In the genomic region with DNA sequence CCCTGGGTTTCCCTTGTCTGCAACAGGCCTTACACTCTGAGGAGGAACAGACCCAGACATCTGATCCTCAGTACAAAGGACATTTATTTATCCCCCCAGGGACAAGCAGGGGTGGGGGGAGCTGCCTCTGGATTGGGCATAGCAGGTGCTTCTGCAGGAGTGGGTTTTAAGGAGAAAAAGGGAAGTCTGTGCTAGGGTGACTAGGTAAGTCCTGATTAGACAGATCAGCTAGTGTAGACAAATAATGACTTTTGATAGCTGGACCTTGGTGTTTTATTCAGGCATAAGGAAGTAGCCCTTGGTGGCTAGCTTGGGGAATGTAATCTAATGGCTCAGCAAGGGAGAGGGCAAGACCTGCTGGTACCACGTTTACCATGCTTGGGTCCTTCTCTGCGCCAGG, we compare ENCODE assay signal across 24 mouse cellular contexts. TPM values are rescaled to one million over a fixed set of nuclear protein-coding genes. Genes with fewer than 3 reads are reported as not detected.
DNase-seq lines count a peak whose midpoint lies in the region; ATAC-seq and TF ChIP-seq lines count a peak whose summit lies in the region.
"Had no signal": no experiment of that assay in that cellular context is flagged by ENCODE, and none has a peak within 500 bp of the region (broad histone marks: within the 10 kb centered on the region; RNA-seq: fewer than 3 reads in every experiment).

No protein-coding gene starts in this region.

- peaks cover 3% of the 10 kb centered on the region for H3K4me1 ChIP-seq in forebrain, embryonic 11.5 days (replicated peaks; ENCODE audit: control insufficient read depth, insufficient read depth, low read length)
- H3K4me1 ChIP-seq in forebrain, embryonic 14.5 days (ENCODE audit: control insufficient read depth, insufficient read depth, low read length), result peaks cover 8% of the 10 kb centered on the region
- H3K4me1 ChIP-seq in liver, postnatal 0 days (ENCODE audit: insufficient read depth), result peaks cover 17% of the 10 kb centered on the region
- H3K4me1 ChIP-seq in liver, embryonic 12.5 days, result peaks cover 34% of the 10 kb centered on the region

- H3K9me3 ChIP-seq in forebrain, embryonic 11.5 days (ENCODE audit: control insufficient read depth, low read length), result no peaks in the 10 kb centered on the region
- H3K9me3 ChIP-seq in forebrain, embryonic 14.5 days (replicated peaks; ENCODE audit: control insufficient read depth, low read length), result no peaks in the 10 kb centered on the region
- H3K9me3 ChIP-seq in liver, postnatal 0 days (ENCODE audit: low read length), result no peaks in the 10 kb centered on the region
- no peaks in the 10 kb centered on the region for H3K9me3 ChIP-seq in liver, embryonic 12.5 days (replicated peaks)
- H3K9me3 ChIP-seq: forebrain, embryonic 12.5 days; G1E; heart, embryonic 10.5 days; neural tube, embryonic 13.5 days had no signal

- no peak for TF ChIP-seq CTCF in liver, postnatal 0 days (IDR thresholded peaks at IDR 0.05; ENCODE audit: low read depth)

- 86% methylated on average over 2 of the region's 2 CpGs for WGBS in forebrain, embryonic 11.5 days
- 78% methylated on average over 2 of the region's 2 CpGs for WGBS in forebrain, embryonic 14.5 days
- 90% methylated on average over 2 of the region's 2 CpGs for WGBS in liver, postnatal 0 days (ENCODE audit: insufficient replicate concordance)
- WGBS in liver, embryonic 12.5 days (ENCODE audit: insufficient replicate concordance), result 72% methylated on average over 2 of the region's 2 CpGs

- H3K27ac ChIP-seq in forebrain, embryonic 11.5 days (ENCODE audit: low read depth, low read length), result no peak overlapping the region
- no peak overlapping the region for H3K27ac ChIP-seq in forebrain, embryonic 14.5 days (ENCODE audit: low read depth, low read length)
- H3K27ac ChIP-seq in liver, postnatal 0 days (ENCODE audit: low read depth), result 0 out of 2 replicates have a peak overlapping the region, but pooled peaks have one; percentile 29
- no peak overlapping the region; the same call in 1 of the 2 replicates for H3K27ac ChIP-seq in liver, embryonic 12.5 days
- H3K27ac ChIP-seq: heart, embryonic 10.5 days; kidney, postnatal 0 days; neural tube, embryonic 13.5 days had no signal

- H3K27me3 ChIP-seq in forebrain, embryonic 11.5 days (ENCODE audit: control insufficient read depth, insufficient read depth, low read length), result no peaks in the 10 kb centered on the region
- no peaks in the 10 kb centered on the region for H3K27me3 ChIP-seq in forebrain, embryonic 14.5 days (replicated peaks; ENCODE audit: control insufficient read depth, insufficient read depth, low read length)
- H3K27me3 ChIP-seq in liver, postnatal 0 days (ENCODE audit: insufficient read depth, low read length), result no peaks in the 10 kb centered on the region
- H3K27me3 ChIP-seq in liver, embryonic 12.5 days (replicated peaks), result peaks cover 8% of the 10 kb centered on the region; the same call in 1 of the 2 replicates
- H3K27me3 ChIP-seq: CH12.LX had no signal

- DNase-seq in forebrain, embryonic 11.5 days (ENCODE audit: low spot score), result no peak
- no peak for DNase-seq in forebrain, embryonic 14.5 days (ENCODE audit: low spot score)
- no peak for DNase-seq in liver, postnatal 0 days
- peak; percentile 45 for DNase-seq in MEL-GATA-1-ER (ENCODE audit: extremely low read depth, low read depth)
- DNase-seq in urinary bladder, adult 18-20 months (ENCODE audit: low spot score in 2 of 2), result no peak
- DNase-seq: adrenal gland, postnatal 14 days; cerebellum, adult 18-20 months; cerebellum, postnatal 36 days; embryo, embryonic 11 days; gastrocnemius, postnatal 14 days; kidney, adult 8-10 months; lung, postnatal 36 days; thymus, adult 2 months had no signal

- TF ChIP-seq EP300 in liver, postnatal 0 days (IDR thresholded peaks at IDR 0.05; ENCODE audit: low read depth), result no peak

- H3K36me3 ChIP-seq in forebrain, embryonic 11.5 days (ENCODE audit: control insufficient read depth, insufficient read depth, low read length), result peaks cover 4% of the 10 kb centered on the region
- H3K36me3 ChIP-seq in forebrain, embryonic 14.5 days (ENCODE audit: control insufficient read depth, insufficient read depth, low read length), result peaks cover 21% of the 10 kb centered on the region
- H3K36me3 ChIP-seq in liver, postnatal 0 days (replicated peaks; ENCODE audit: insufficient read depth, low read length), result peaks cover 16% of the 10 kb centered on the region
- H3K36me3 ChIP-seq in liver, embryonic 12.5 days, result peaks cover 23% of the 10 kb centered on the region

- H3K4me2 ChIP-seq in forebrain, embryonic 11.5 days (ENCODE audit: low read depth, low read length, severe bottlenecking), result no peak overlapping the region
- H3K4me2 ChIP-seq in forebrain, embryonic 14.5 days (ENCODE audit: low read length), result no peak overlapping the region
- H3K4me2 ChIP-seq in liver, postnatal 0 days (ENCODE audit: low read depth, low read length), result no peak overlapping the region
- no peak overlapping the region for H3K4me2 ChIP-seq in liver, embryonic 12.5 days
- H3K4me2 ChIP-seq: forebrain, embryonic 12.5 days; midbrain, embryonic 11.5 days; neural tube, embryonic 13.5 days had no signal

- H3K9ac ChIP-seq in forebrain, embryonic 11.5 days (ENCODE audit: low read length), result 0 out of 2 replicates have a peak overlapping the region, but pooled peaks have one; percentile 27
- H3K9ac ChIP-seq in forebrain, embryonic 14.5 days (ENCODE audit: low read length), result no peak overlapping the region
- H3K9ac ChIP-seq in liver, postnatal 0 days (replicated peaks), result no peak overlapping the region; the same call in 1 of the 2 replicates
- H3K9ac ChIP-seq in liver, embryonic 12.5 days, result no peak overlapping the region

- H3K4me3 ChIP-seq in forebrain, embryonic 11.5 days (ENCODE audit: low read depth, low read length), result no peak overlapping the region
- H3K4me3 ChIP-seq in forebrain, embryonic 14.5 days (ENCODE audit: low read depth, low read length), result no peak overlapping the region
- no peak overlapping the region for H3K4me3 ChIP-seq in liver, postnatal 0 days (ENCODE audit: low read depth, low read length)
- no peak overlapping the region for H3K4me3 ChIP-seq in liver, embryonic 12.5 days
- H3K4me3 ChIP-seq: erythroblast, embryonic 14.5 days; forebrain, embryonic 12.5 days; heart, embryonic 10.5 days; neural tube, embryonic 13.5 days had no signal

- no peak for ATAC-seq in forebrain, embryonic 11.5 days (replicated peaks; ENCODE audit: low FRiP score)
- ATAC-seq in forebrain, embryonic 14.5 days, result no peak
- ATAC-seq in liver, postnatal 0 days, result no peak
- no peak for ATAC-seq in liver, embryonic 12.5 days
- ATAC-seq: intestine, embryonic 16.5 days had no signal

RNA-seq across cellular contexts. Expression of gene Rpl18a, which starts 2.0 kb away (rescaled TPM):
- 2,879 and 3,145 TPM in 2 replicates for polyA plus RNA-seq in forebrain, embryonic 11.5 days (2014; fragmentation: Nextera tagmentation; extraction: Ambion mirVana)
- 2,846 and 4,258 TPM in 2 replicates for polyA plus RNA-seq in forebrain, embryonic 14.5 days (2014; fragmentation: Nextera tagmentation; extraction: Ambion mirVana)
- polyA plus RNA-seq in liver, postnatal 0 days (2015; fragmentation: Nextera tagmentation; extraction: Ambion mirVana), result 2,490 and 2,569 TPM in 2 replicates
- 3,066 and 3,170 TPM in 2 replicates for polyA plus RNA-seq in liver, embryonic 12.5 days (2016; fragmentation: Nextera tagmentation; extraction: Ambion mirVana)

RNA-seq across cellular contexts. Expression of gene Map1s, which starts 6.5 kb away (rescaled TPM):
- polyA plus RNA-seq in forebrain, embryonic 11.5 days (2014; fragmentation: Nextera tagmentation; extraction: Ambion mirVana), result 57.3 and 59.9 TPM in 2 replicates
- 33.9 and 50.8 TPM in 2 replicates for polyA plus RNA-seq in forebrain, embryonic 14.5 days (2014; fragmentation: Nextera tagmentation; extraction: Ambion mirVana)
- polyA plus RNA-seq in liver, postnatal 0 days (2015; fragmentation: Nextera tagmentation; extraction: Ambion mirVana), result 8.3 and 8.7 TPM in 2 replicates
- polyA plus RNA-seq in liver, embryonic 12.5 days (2016; fragmentation: Nextera tagmentation; extraction: Ambion mirVana), result 28.4 and 30.9 TPM in 2 replicates

RNA-seq across cellular contexts. Expression of gene Slc5a5, which starts 6.7 kb away (rescaled TPM):
- polyA plus RNA-seq in forebrain, embryonic 11.5 days (2014; fragmentation: Nextera tagmentation; extraction: Ambion mirVana), result 0.43 and 0.44 TPM in 2 replicates
- polyA plus RNA-seq in forebrain, embryonic 14.5 days (2014; fragmentation: Nextera tagmentation; extraction: Ambion mirVana), result 0.60 and 0.89 TPM in 2 replicates
- polyA plus RNA-seq in liver, postnatal 0 days (2015; fragmentation: Nextera tagmentation; extraction: Ambion mirVana), result not detected in 2 replicates
- polyA plus RNA-seq in liver, embryonic 12.5 days (2016; fragmentation: Nextera tagmentation; extraction: Ambion mirVana), result 0.08 and 0.11 TPM in 2 replicates
- polyA plus RNA-seq: liver, adult 2 months had no signal

RNA-seq across cellular contexts. Expression of gene Ccdc124, which starts 25.5 kb away (rescaled TPM):
- polyA plus RNA-seq in forebrain, embryonic 11.5 days (2014; fragmentation: Nextera tagmentation; extraction: Ambion mirVana), result 165 and 176 TPM in 2 replicates
- 177 and 182 TPM in 2 replicates for polyA plus RNA-seq in forebrain, embryonic 14.5 days (2014; fragmentation: Nextera tagmentation; extraction: Ambion mirVana)
- 34.3 and 37.9 TPM in 2 replicates for polyA plus RNA-seq in liver, postnatal 0 days (2015; fragmentation: Nextera tagmentation; extraction: Ambion mirVana)
- 78.8 and 81.1 TPM in 2 replicates for polyA plus RNA-seq in liver, embryonic 12.5 days (2016; fragmentation: Nextera tagmentation; extraction: Ambion mirVana)

RNA-seq across cellular contexts. Expression of gene Kcnn1, which starts 36.2 kb away (rescaled TPM):
- 9.0 and 13.4 TPM in 2 replicates for polyA plus RNA-seq in forebrain, embryonic 11.5 days (2014; fragmentation: Nextera tagmentation; extraction: Ambion mirVana)
- 7.3 and 11.3 TPM in 2 replicates for polyA plus RNA-seq in forebrain, embryonic 14.5 days (2014; fragmentation: Nextera tagmentation; extraction: Ambion mirVana)
- polyA plus RNA-seq in liver, postnatal 0 days (2015; fragmentation: Nextera tagmentation; extraction: Ambion mirVana), result 0.19 and 0.45 TPM in 2 replicates
- polyA plus RNA-seq in liver, embryonic 12.5 days (2016; fragmentation: Nextera tagmentation; extraction: Ambion mirVana), result 0.55 and 0.72 TPM in 2 replicates
